Mouse (Mus musculus) heart, embryonic 16.5 days (tissue): Measurements from ENCODE around the gene Tor3a. TPM values are rescaled to one million over a fixed set of nuclear protein-coding genes. Genes with fewer than 3 reads are reported as not detected.
"Not testable (repeated sequence)": the region's sequence is repeated elsewhere in the genome, so short reads cannot be mapped to it uniquely, and the experiment has no call there.

ENCODE experiments used
- ATAC-seq: fragments of 200-750 bp; cut with Nextera tagmentation; replicated peaks from 2 replicates; pipeline ENCODE4 v1.8.0; 2017; ENCODE audit warnings: moderate number of reproducible peaks; ENCODE audit not compliant: insufficient read depth, low FRiP score; ENCODE audit errors: extremely low read depth
- H3K27ac ChIP-seq: fragments of 300-500 bp; sonication (generic); 2 replicates; pipeline ENCODE4 v1.5.1; 2014; ENCODE audit warnings: mild to moderate bottlenecking, low read length, control low read depth, moderate library complexity
- H3K27me3 ChIP-seq: fragments of 300-500 bp; sonication (generic); 2 replicates; pipeline ENCODE4 v1.6.1; 2014; ENCODE audit warnings: low read length, mixed read lengths; ENCODE audit not compliant: control insufficient read depth, insufficient read depth
- H3K36me3 ChIP-seq: fragments of 300-500 bp; sonication (generic); 2 replicates; pipeline ENCODE4 v1.6.1; 2014; ENCODE audit not compliant: control insufficient read depth, insufficient read depth
- H3K4me1 ChIP-seq: fragments of 300-500 bp; sonication (generic); 2 replicates; pipeline ENCODE4 v1.6.1; 2014; ENCODE audit warnings: low read length, mixed read lengths; ENCODE audit not compliant: control insufficient read depth, insufficient read depth
- H3K4me2 ChIP-seq: fragments of 300-500 bp; sonication (generic); 2 replicates; pipeline ENCODE4 v1.6.1; 2014; ENCODE audit warnings: low read depth, mild to moderate bottlenecking, control low read depth, low read length
- H3K4me3 ChIP-seq: fragments of 300-500 bp; sonication (generic); 2 replicates; pipeline ENCODE4 v1.5.1; 2014; ENCODE audit warnings: mild to moderate bottlenecking, control low read depth, low read length
- H3K9ac ChIP-seq: fragments of 300-500 bp; sonication (generic); 2 replicates; pipeline ENCODE4 v1.6.1; 2014; ENCODE audit warnings: low read length, control low read depth
- H3K9me3 ChIP-seq: fragments of 300-500 bp; sonication (generic); replicated peaks from 2 replicates; pipeline ENCODE4 v1.6.1; 2016; ENCODE audit warnings: low read length; ENCODE audit not compliant: control insufficient read depth
- WGBS: fragments of 180-500 bp; shearing (Covaris S2); extraction: QIAGEN DNeasy Blood & Tissue Kit; methylation state at CpG from one replicate; pipeline ENCODE4 v1.1.7; 2014; 5-methylcytosine and 5-hydroxymethylcytosine counted together
- polyA plus RNA-seq: library from polyadenylated mRNA; unstranded; fragments of >200 nt; fragmentation: Nextera tagmentation; extraction: Ambion mirVana; gene quantifications from 2 replicates; pipeline ENCODE4 v1.2.1, GENCODE M21; 2015

Tor3a gene
- polyA plus RNA-seq, 1 experiment from 2014 or later = 9.0 TPM

DNA sequence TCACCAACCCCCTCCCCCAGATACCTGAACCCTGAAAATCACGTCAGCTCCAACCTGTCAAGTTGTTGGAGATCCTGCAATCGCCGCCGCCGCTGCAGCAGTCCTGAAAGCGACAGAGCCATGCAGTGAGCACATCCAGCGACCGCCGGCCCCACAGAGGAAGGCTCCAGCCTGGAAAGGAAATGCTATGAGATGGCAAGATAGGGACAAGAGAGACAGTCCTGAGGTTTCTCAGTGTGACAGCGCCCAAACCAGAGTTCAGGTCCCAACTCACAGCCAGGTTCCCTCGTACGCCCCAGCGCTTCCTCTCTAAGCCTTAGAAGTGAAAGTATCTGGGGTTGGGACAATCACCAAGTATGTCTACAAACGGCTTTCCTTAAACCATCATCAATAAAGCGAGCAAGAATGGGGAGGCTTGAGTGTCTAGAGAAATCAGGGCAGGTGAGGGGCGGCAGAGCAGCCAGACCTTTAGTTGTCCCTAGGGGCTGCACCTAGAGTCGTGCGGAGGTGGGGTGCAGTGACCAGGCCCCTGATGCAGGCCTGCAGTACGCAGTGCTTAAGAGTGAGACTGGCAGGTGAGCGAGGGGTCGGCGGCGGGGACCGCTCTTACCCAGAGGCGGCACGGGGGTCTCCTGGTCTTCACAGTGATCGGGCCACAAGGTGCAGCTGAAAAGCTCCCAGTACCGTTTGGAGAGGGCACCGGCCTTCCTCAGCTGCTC lies 521 bp downstream of the Tor3a start:
- H3K9me3 ChIP-seq = no peaks in the 10 kb centered on the region
- H3K9ac ChIP-seq = peak overlapping the region; percentile 80
- peak overlapping the region; percentile 64 for H3K27ac ChIP-seq
- peaks cover 9% of the 10 kb centered on the region for H3K4me1 ChIP-seq
- H3K27me3 ChIP-seq = no peaks in the 10 kb centered on the region
- WGBS = 1% methylated on average over 29 of the region's 29 CpGs
- H3K4me3 ChIP-seq = peak overlapping the region; percentile 74
- peak overlapping the region; percentile 97 for H3K4me2 ChIP-seq
- no peaks in the 10 kb centered on the region for H3K36me3 ChIP-seq
- ATAC-seq = peak; percentile 26; the same call in 1 of the 2 replicates

DNA sequence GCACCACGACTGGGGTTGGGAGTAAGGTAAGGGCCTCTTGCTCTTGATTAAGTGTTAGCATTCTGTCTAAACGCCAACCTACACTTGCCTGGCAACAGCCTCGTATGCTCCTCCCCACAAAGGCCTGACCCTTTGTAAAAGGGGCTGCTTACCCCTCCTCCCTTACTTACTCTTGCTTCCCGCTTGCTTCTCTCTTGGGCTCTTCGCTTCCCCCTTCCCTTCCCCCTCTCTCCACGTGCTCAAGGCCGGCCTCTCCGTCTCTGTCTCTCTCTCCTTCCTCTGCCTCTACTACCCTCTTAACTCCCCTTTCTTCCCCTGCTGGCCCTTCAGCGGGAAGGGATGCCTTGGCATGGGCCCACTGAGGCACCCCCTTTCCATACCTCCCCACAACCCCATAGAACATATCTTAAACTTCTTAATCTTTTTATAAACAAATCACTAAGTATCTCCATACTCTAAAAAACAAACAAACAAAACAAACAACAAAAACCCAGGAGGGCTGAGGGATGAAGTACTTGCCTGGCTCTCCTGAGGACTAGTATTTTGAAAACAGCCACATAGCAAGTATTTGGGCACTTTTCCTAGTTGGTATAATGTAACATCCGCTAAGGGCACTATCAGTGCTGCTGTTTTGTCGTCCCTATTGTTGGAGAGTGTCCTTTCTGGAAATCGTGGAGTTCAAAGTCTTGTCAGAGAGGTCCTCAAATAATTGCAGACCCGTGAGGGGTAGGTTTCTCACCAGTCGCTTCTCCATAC lies 1.3 kb downstream of the Tor3a start:
- H3K36me3 ChIP-seq = no peaks in the 10 kb centered on the region
- H3K9me3 ChIP-seq = no peaks in the 10 kb centered on the region
- WGBS = 15% methylated on average over 14 of the region's 14 CpGs
- H3K27ac ChIP-seq = no peak overlapping the region
- no peaks in the 10 kb centered on the region for H3K27me3 ChIP-seq
- H3K4me1 ChIP-seq = peaks cover 9% of the 10 kb centered on the region
- no peak for ATAC-seq
- H3K4me2 ChIP-seq = peak overlapping the region; percentile 97
- H3K9ac ChIP-seq = peak overlapping the region; percentile 80
- peak overlapping the region; percentile 74 for H3K4me3 ChIP-seq

GRCm38 (mm10) chr1:156671921-156672320 lies 2.2 kb downstream of the Tor3a start:
- Histone ChIP-seq H3K36me3 (no peaks in the 10 kb centered on the region), H3K27me3 (no peaks in the 10 kb centered on the region), H3K4me2 (no peak overlapping the region), H3K4me1 (peaks cover 16% of the 10 kb centered on the region), H3K9ac (no peak overlapping the region), H3K9me3 (no peaks in the 10 kb centered on the region), H3K27ac (no peak overlapping the region), H3K4me3 (no peak overlapping the region)
- 94% methylated on average over 3 of the region's 3 CpGs for WGBS
- ATAC-seq = no peak

DNA sequence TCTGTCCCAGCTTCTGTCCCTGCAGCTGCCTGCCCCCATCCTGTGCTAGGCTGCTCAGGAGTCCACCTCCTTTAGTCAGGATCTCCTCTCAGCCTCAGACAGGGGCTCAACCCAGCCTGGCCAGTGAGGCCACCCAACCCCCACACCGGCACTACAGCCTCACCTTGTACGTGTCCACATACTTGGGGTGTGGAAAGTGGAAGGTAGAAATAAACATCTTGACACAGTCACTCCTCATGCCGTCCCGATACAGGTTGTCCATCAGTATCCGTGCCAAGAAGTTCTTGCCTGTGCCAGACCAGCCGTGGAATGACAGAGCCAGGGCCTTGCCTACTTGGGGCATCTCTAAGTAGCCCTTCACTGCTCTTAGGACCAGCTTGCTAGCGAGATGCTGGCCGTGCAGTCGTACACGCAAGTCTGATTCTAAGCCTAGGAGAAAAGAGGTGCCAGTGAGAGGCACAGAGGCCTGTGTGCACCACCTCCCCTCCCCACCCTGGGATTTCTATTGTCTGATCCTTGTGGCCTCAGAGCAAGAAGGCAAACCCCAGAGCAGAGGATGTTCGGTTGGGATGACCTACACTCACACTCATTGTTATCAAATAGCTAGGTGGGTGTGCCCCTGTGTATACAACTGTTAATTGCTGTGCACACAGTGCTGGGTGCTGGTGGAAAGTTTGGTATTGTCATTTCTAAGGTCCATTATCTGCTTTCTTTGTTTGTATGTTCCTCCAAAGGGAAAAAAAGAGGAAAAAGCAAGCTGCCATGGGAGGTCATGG lies 4.8 kb downstream of the Tor3a start:
- Histone ChIP-seq H3K4me1 (peaks cover 18% of the 10 kb centered on the region), H3K4me3 (no peak overlapping the region), H3K27me3 (no peaks in the 10 kb centered on the region), H3K9me3 (no peaks in the 10 kb centered on the region), H3K36me3 (no peaks in the 10 kb centered on the region), H3K9ac (no peak overlapping the region), H3K4me2 (no peak overlapping the region), H3K27ac (no peak overlapping the region)
- no peak for ATAC-seq
- WGBS = 47% methylated on average over 11 of the region's 11 CpGs

GRCm38 (mm10) chr1:156668602-156669001 lies 5.6 kb downstream of the Tor3a start:
- Histone ChIP-seq H3K4me1 (peaks cover 18% of the 10 kb centered on the region), H3K36me3 (no peaks in the 10 kb centered on the region), H3K9me3 (no peaks in the 10 kb centered on the region), H3K27ac (no peak overlapping the region), H3K9ac (no peak overlapping the region), H3K4me2 (no peak overlapping the region), H3K4me3 (no peak overlapping the region), H3K27me3 (no peaks in the 10 kb centered on the region)
- 35% methylated on average over 5 of the region's 5 CpGs for WGBS
- ATAC-seq = no peak

DNA sequence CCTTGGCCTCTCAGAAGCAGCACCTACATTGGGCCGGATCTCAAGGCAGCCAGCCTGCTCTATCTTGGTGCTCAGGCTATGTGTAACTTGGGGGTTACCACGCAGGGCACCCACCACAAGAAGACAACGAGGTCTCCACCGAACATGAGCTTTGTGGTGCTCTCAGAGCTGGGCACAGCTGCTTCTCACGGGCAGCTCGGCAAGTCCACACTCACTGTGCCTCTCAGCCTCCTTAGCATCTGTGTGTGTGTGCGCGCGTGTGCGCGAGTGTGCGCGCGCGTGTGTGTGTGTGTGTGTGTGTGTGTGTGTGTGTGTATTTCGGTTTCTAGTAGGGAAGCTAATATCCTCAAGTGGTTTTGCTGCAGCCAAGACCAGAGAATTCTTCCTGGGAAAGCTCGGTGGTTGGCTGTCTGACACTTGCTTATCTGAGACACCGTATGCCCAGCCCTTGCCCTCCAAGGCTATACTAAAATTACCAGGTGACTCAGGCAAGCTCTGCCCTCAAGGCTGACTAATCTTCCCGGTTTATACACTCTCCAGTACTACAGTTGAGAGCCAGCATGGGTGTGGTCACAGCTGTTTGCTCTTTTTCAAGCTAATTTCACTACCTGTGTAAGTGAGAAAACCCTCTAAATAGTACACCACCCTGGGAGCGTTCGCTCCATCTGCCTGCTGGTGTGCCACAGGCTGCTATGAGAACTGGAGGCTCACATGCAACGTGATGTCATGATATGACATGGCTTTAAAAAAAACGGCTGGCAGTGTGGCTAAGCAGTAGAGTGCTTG lies 6.8 kb downstream of the Tor3a start:
- 52% methylated on average over 23 of the region's 23 CpGs for WGBS

DNA sequence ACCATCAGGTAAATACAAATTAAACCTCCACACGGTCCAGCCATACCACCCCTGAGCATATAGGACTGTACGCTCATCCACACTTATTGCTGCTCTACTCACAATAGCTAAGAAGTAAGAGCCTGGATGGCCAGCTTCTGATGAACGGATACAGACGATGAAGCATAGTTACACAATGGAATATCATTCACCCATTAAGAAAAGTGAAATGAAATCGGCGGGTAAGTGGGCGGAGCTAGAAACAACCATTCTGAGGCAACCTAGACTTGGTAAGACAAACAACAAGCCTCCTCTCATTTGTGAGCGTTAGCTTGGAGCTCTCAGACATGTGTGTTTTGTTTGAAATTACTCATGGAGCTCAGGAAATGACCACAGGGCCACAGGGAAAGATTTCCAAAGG lies 8.4 kb downstream of the Tor3a start:
- peaks cover 12% of the 10 kb centered on the region for H3K4me1 ChIP-seq
- 85% methylated on average over 8 of the region's 8 CpGs for WGBS
- no peak for ATAC-seq

More for the DNA sequence above, 6.8 kb downstream of the Tor3a start:
- H3K36me3 ChIP-seq = no peaks in the 10 kb centered on the region
- peak overlapping the region; percentile 38 for H3K4me2 ChIP-seq
- peak overlapping the region; percentile 75 for H3K27ac ChIP-seq
- no peak overlapping the region for H3K9ac ChIP-seq
- H3K4me1 ChIP-seq = peaks cover 12% of the 10 kb centered on the region
- peak; percentile 89 for ATAC-seq
- H3K9me3 ChIP-seq = no peaks in the 10 kb centered on the region
- H3K4me3 ChIP-seq = no peak overlapping the region
- no peaks in the 10 kb centered on the region for H3K27me3 ChIP-seq

GRCm38 (mm10) chr1:156660660-156661236 lies 13.4 kb downstream of the Tor3a start:
- H3K36me3 ChIP-seq, H3K27ac ChIP-seq, H3K4me2 ChIP-seq, ATAC-seq, H3K4me3 ChIP-seq, H3K4me1 ChIP-seq, H3K27me3 ChIP-seq, H3K9ac ChIP-seq, H3K9me3 ChIP-seq: not testable (repeated sequence)
- WGBS = 70% methylated on average over 19 of the region's 21 CpGs

More for the DNA sequence above, 8.4 kb downstream of the Tor3a start:
- H3K27ac ChIP-seq = no peak overlapping the region
- H3K4me3 ChIP-seq = no peak overlapping the region
- no peak overlapping the region for H3K9ac ChIP-seq
- no peak overlapping the region for H3K4me2 ChIP-seq
- H3K36me3 ChIP-seq = no peaks in the 10 kb centered on the region
- no peaks in the 10 kb centered on the region for H3K9me3 ChIP-seq
- H3K27me3 ChIP-seq = no peaks in the 10 kb centered on the region
